24 mouse cellular contexts compared by ENCODE assay signal in the genomic region with DNA sequence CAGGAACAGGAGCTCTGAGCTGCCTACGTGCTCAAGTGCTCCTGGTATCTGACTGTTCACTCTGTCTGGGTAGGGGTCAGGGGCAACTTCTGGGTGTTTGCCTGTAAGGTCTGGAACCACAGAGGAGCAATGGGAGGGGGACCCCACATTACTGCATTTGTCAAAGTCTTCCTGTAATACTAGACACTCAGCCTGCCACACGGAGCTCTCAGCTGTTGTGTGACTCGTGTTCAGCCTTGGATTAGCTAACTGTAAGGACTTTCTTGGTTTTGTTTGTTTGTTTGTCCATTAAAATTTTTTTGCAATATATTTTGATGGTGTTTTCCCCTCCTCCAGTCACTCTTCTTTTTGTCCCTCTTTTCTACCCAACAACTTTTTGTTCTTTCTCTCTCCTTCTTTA.
DNase-seq lines count a peak whose midpoint lies in the region; ATAC-seq and TF ChIP-seq lines count a peak whose summit lies in the region.
"Had no signal": no experiment of that assay in that cellular context is flagged by ENCODE, and none has a peak within 500 bp of the region (broad histone marks: within the 10 kb centered on the region; RNA-seq: fewer than 3 reads in every experiment).

No protein-coding gene starts in this region.

- 0 out of 2 replicates have a peak, but pooled peaks cover 9% of the 10 kb centered on the region for H3K27me3 ChIP-seq in hindbrain, embryonic 10.5 days (ENCODE audit: insufficient read depth, poor library complexity, severe bottlenecking)
- no peaks in the 10 kb centered on the region for H3K27me3 ChIP-seq in hindbrain, embryonic 11.5 days (ENCODE audit: control insufficient read depth, insufficient read depth, low read length)
- peaks cover 6% of the 10 kb centered on the region; the same call in 1 of the 2 replicates for H3K27me3 ChIP-seq in embryonic facial prominence, embryonic 10.5 days (replicated peaks; ENCODE audit: low read depth, poor library complexity, severe bottlenecking)
- no peaks in the 10 kb centered on the region for H3K27me3 ChIP-seq in limb, embryonic 10.5 days (ENCODE audit: low read depth, poor library complexity, severe bottlenecking)
- H3K27me3 ChIP-seq in limb, embryonic 14.5 days (ENCODE audit: control insufficient read depth, insufficient read depth, low read length): no peaks in the 10 kb centered on the region
- H3K27me3 ChIP-seq: CH12.LX; embryonic facial prominence, embryonic 13.5 days; forebrain, embryonic 13.5 days; forebrain, embryonic 15.5 days had no signal

- H3K9me3 ChIP-seq in hindbrain, embryonic 10.5 days: no peaks in the 10 kb centered on the region
- H3K9me3 ChIP-seq in hindbrain, embryonic 11.5 days (ENCODE audit: control insufficient read depth, low read length): no peaks in the 10 kb centered on the region
- H3K9me3 ChIP-seq in embryonic facial prominence, embryonic 10.5 days: no peaks in the 10 kb centered on the region
- no peaks in the 10 kb centered on the region for H3K9me3 ChIP-seq in limb, embryonic 10.5 days (replicated peaks)
- H3K9me3 ChIP-seq in limb, embryonic 14.5 days (ENCODE audit: control insufficient read depth, low read length): no peaks in the 10 kb centered on the region
- H3K9me3 ChIP-seq: embryonic facial prominence, embryonic 13.5 days; forebrain, embryonic 13.5 days; forebrain, embryonic 15.5 days; G1E had no signal

- no peak for TF ChIP-seq CTCF in layer of hippocampus, adult 2 months (conservative IDR thresholded peaks at IDR 0.05)

- no peak for TF ChIP-seq POLR2A in limb, embryonic 14.5 days (IDR thresholded peaks at IDR 0.05; ENCODE audit: borderline replicate concordance, extremely low read depth, insufficient read depth, insufficient read length)

- peaks cover 17% of the 10 kb centered on the region; the same call in 1 of the 2 replicates for H3K4me1 ChIP-seq in hindbrain, embryonic 10.5 days (replicated peaks)
- H3K4me1 ChIP-seq in hindbrain, embryonic 11.5 days (replicated peaks; ENCODE audit: control insufficient read depth, insufficient read depth, low read length): no peaks in the 10 kb centered on the region
- H3K4me1 ChIP-seq in embryonic facial prominence, embryonic 10.5 days: peaks cover 15% of the 10 kb centered on the region
- peaks cover 8% of the 10 kb centered on the region; the same call in 1 of the 2 replicates for H3K4me1 ChIP-seq in limb, embryonic 10.5 days
- no peaks in the 10 kb centered on the region for H3K4me1 ChIP-seq in limb, embryonic 14.5 days (ENCODE audit: control insufficient read depth, insufficient read depth, low read length)

- H3K27ac ChIP-seq in hindbrain, embryonic 10.5 days: peak overlapping the region; percentile 13; the same call in 1 of the 2 replicates
- H3K27ac ChIP-seq in hindbrain, embryonic 11.5 days (ENCODE audit: low read depth, low read length): no peak overlapping the region
- 0 out of 2 replicates have a peak overlapping the region, but pooled peaks have one; percentile 21 for H3K27ac ChIP-seq in embryonic facial prominence, embryonic 10.5 days (replicated peaks)
- H3K27ac ChIP-seq in limb, embryonic 10.5 days: peak overlapping the region; percentile 30; the same call in 1 of the 2 replicates
- no peak overlapping the region for H3K27ac ChIP-seq in limb, embryonic 14.5 days (replicated peaks; ENCODE audit: low read depth, low read length)
- no peak overlapping the region for H3K27ac ChIP-seq in layer of hippocampus, adult 2 months
- H3K27ac ChIP-seq: embryonic facial prominence, embryonic 13.5 days; forebrain, embryonic 13.5 days; forebrain, embryonic 15.5 days had no signal

- no peak for ATAC-seq in hindbrain, embryonic 11.5 days (ENCODE audit: low FRiP score)
- ATAC-seq in limb, embryonic 14.5 days (ENCODE audit: low FRiP score, low read depth): no peak
- ATAC-seq: CD4-positive, CD25-positive, alpha-beta regulatory T cell, adult 4 months; forebrain, embryonic 13.5 days; forebrain, embryonic 15.5 days; forebrain, postnatal 0 days had no signal

- no peaks in the 10 kb centered on the region for H3K36me3 ChIP-seq in hindbrain, embryonic 10.5 days
- no peaks in the 10 kb centered on the region for H3K36me3 ChIP-seq in hindbrain, embryonic 11.5 days (ENCODE audit: control insufficient read depth, insufficient read depth, low read length)
- no peaks in the 10 kb centered on the region for H3K36me3 ChIP-seq in embryonic facial prominence, embryonic 10.5 days (replicated peaks)
- H3K36me3 ChIP-seq in limb, embryonic 10.5 days: no peaks in the 10 kb centered on the region
- H3K36me3 ChIP-seq in limb, embryonic 14.5 days (ENCODE audit: control insufficient read depth, insufficient read depth, low read length): no peaks in the 10 kb centered on the region
- H3K36me3 ChIP-seq: embryonic facial prominence, embryonic 13.5 days; forebrain, embryonic 15.5 days; G1E had no signal

- no peak for DNase-seq in hindbrain, embryonic 10.5 days (ENCODE audit: low spot score)
- no peak for DNase-seq in hindbrain, embryonic 11.5 days (ENCODE audit: low spot score)
- no peak for DNase-seq in embryonic facial prominence, embryonic 10.5 days (ENCODE audit: low spot score)
- DNase-seq in limb, embryonic 10.5 days (ENCODE audit: low spot score): no peak
- DNase-seq in limb, embryonic 14.5 days (ENCODE audit: low spot score): peak; percentile 7
- DNase-seq in natural killer cell, adult 2 months (ENCODE audit: low spot score in 2 of 2): no peak
- DNase-seq in layer of hippocampus, adult 2 months (ENCODE audit: low spot score in 2 of 2): no peak
- no peak for DNase-seq in cerebellum, postnatal 10 days
- DNase-seq: adrenal gland, adult 2 months; adrenal gland, postnatal 10 days; adrenal gland, postnatal 25 days; B cell, adult 2 months; cerebellum, adult 11 months; cerebellum, adult 18-20 months; cerebellum, adult 8-10 months; cerebellum, adult 9-11 months; cerebellum, postnatal 25 days; forebrain, postnatal 0 days had no signal

- H3K4me2 ChIP-seq in hindbrain, embryonic 11.5 days (replicated peaks; ENCODE audit: low read depth, low read length): no peak overlapping the region
- H3K4me2 ChIP-seq in limb, embryonic 14.5 days (replicated peaks; ENCODE audit: low read depth, low read length, severe bottlenecking): no peak overlapping the region
- H3K4me2 ChIP-seq: embryonic facial prominence, embryonic 13.5 days; forebrain, embryonic 13.5 days; forebrain, embryonic 15.5 days had no signal

- no peak overlapping the region for H3K4me3 ChIP-seq in hindbrain, embryonic 10.5 days
- H3K4me3 ChIP-seq in hindbrain, embryonic 11.5 days (ENCODE audit: low read depth, low read length): no peak overlapping the region
- no peak overlapping the region for H3K4me3 ChIP-seq in embryonic facial prominence, embryonic 10.5 days
- H3K4me3 ChIP-seq in limb, embryonic 10.5 days: no peak overlapping the region
- no peak overlapping the region for H3K4me3 ChIP-seq in limb, embryonic 14.5 days (replicated peaks; ENCODE audit: low read length)
- H3K4me3 ChIP-seq in layer of hippocampus, adult 2 months: no peak overlapping the region
- H3K4me3 ChIP-seq: embryonic facial prominence, embryonic 13.5 days; forebrain, embryonic 13.5 days; forebrain, embryonic 15.5 days had no signal

- WGBS in hindbrain, embryonic 10.5 days: 69% methylated on average over 3 of the region's 3 CpGs
- 60% methylated on average over 3 of the region's 3 CpGs for WGBS in hindbrain, embryonic 11.5 days
- WGBS in embryonic facial prominence, embryonic 10.5 days: 57% methylated on average over 3 of the region's 3 CpGs
- WGBS in limb, embryonic 10.5 days: 62% methylated on average over 3 of the region's 3 CpGs
- 45% methylated on average over 3 of the region's 3 CpGs for whole genome bisulfite sequencing in limb, embryonic 14.5 days

- no peak overlapping the region for H3K9ac ChIP-seq in hindbrain, embryonic 11.5 days (ENCODE audit: low read depth, low read length)
- no peak overlapping the region for H3K9ac ChIP-seq in limb, embryonic 14.5 days (ENCODE audit: low read depth, low read length, severe bottlenecking)
- H3K9ac ChIP-seq: embryonic facial prominence, embryonic 13.5 days; forebrain, embryonic 13.5 days; forebrain, embryonic 15.5 days; forebrain, postnatal 0 days had no signal

Comparison
In these comparisons a context has a peak if more than half of its experiments do, and no peak if none do; other contexts are left out.
1. H3K27ac ChIP-seq: peak in hindbrain, embryonic 10.5 days (single experiment), embryonic facial prominence, embryonic 10.5 days (single experiment) and limb, embryonic 10.5 days (single experiment); none in hindbrain, embryonic 11.5 days (single experiment), limb, embryonic 14.5 days (single experiment) and layer of hippocampus, adult 2 months (single experiment).